Mouse (Mus musculus) urinary bladder, postnatal 25 days (tissue): ENCODE data around the gene Unkl.
A peak's percentile ranks its signal among the peaks of the same experiment; 100 is the strongest.
"Not testable (repeated sequence)": the region's sequence is repeated elsewhere in the genome, so short reads cannot be mapped to it uniquely, and the experiment has no call there.

Experiments
- DNase-seq: peaks from one replicate; pipeline ENCODE4 v3.0.0; 2022; ENCODE audit warnings: low spot score

The Unkl gene

GRCm38 (mm10) chr17:25219492-25220295 lies 31.5 kb downstream of the Unkl start:
- DNase-seq: no peak

GRCm38 (mm10) chr17:25220746-25221145 lies 32.5 kb downstream of the Unkl start:
- DNase-seq: no peak

GRCm38 (mm10) chr17:25221821-25222503 lies 33.8 kb downstream of the Unkl start:
- peak; percentile 63 for DNase-seq

GRCm38 (mm10) chr17:25222504-25222940 lies 34.3 kb downstream of the Unkl start:
- DNase-seq: peak; percentile 23

GRCm38 (mm10) chr17:25222951-25223601 lies 34.9 kb downstream of the Unkl start:
- DNase-seq: no peak

- no peak for DNase-seq
Measured at GRCm38 (mm10) chr17:25224586-25225222, 36.5 kb downstream of the Unkl start.

- DNase-seq: no peak
Measured at GRCm38 (mm10) chr17:25225659-25226058, 37.5 kb downstream of the Unkl start.

GRCm38 (mm10) chr17:25227991-25228390 lies 39.8 kb downstream of the Unkl start:
- no peak for DNase-seq

- not testable (repeated sequence) for DNase-seq
Measured at GRCm38 (mm10) chr17:25230014-25230655, 41.9 kb downstream of the Unkl start.

- no peak for DNase-seq
Measured at GRCm38 (mm10) chr17:25230700-25231099, 42.5 kb downstream of the Unkl start.

GRCm38 (mm10) chr17:25231621-25232020 lies 43.4 kb downstream of the Unkl start:
- DNase-seq: not testable (repeated sequence)

- DNase-seq: no peak
Measured at GRCm38 (mm10) chr17:25235635-25236034, 47.4 kb downstream of the Unkl start.

GRCm38 (mm10) chr17:25239695-25240636 lies 51.8 kb downstream of the Unkl start, which contains the start of the genes Gnptg and Tsr3:
TSS of gene Gnptg (minus strand) at chr17:25240124.
TSS of gene Tsr3 (plus strand) at chr17:25240170.
- DNase-seq: peak; percentile 78

- DNase-seq: no peak
Measured at GRCm38 (mm10) chr17:25243131-25243780, 55.1 kb downstream of the Unkl start.

- peak; percentile 56 for DNase-seq
Measured at GRCm38 (mm10) chr17:25244239-25244638, 56.0 kb downstream of the Unkl start.

- DNase-seq: no peak
Measured at GRCm38 (mm10) chr17:25248033-25248750, 60.0 kb downstream of the Unkl start.

GRCm38 (mm10) chr17:25250181-25250835 lies 62.1 kb downstream of the Unkl start:
- DNase-seq: no peak

- no peak for DNase-seq
Measured at GRCm38 (mm10) chr17:25252643-25253042, 64.4 kb downstream of the Unkl start.

GRCm38 (mm10) chr17:25253760-25254159 lies 65.6 kb downstream of the Unkl start:
- no peak for DNase-seq
